Mouse (Mus musculus) urinary bladder, postnatal 25 days (tissue): ENCODE data around the gene Gtdc1.

ENCODE experiments used
- DNase-seq: peaks from one replicate; pipeline ENCODE4 v3.0.0; 2022; ENCODE audit warnings: low spot score

The Gtdc1 gene

DNA sequence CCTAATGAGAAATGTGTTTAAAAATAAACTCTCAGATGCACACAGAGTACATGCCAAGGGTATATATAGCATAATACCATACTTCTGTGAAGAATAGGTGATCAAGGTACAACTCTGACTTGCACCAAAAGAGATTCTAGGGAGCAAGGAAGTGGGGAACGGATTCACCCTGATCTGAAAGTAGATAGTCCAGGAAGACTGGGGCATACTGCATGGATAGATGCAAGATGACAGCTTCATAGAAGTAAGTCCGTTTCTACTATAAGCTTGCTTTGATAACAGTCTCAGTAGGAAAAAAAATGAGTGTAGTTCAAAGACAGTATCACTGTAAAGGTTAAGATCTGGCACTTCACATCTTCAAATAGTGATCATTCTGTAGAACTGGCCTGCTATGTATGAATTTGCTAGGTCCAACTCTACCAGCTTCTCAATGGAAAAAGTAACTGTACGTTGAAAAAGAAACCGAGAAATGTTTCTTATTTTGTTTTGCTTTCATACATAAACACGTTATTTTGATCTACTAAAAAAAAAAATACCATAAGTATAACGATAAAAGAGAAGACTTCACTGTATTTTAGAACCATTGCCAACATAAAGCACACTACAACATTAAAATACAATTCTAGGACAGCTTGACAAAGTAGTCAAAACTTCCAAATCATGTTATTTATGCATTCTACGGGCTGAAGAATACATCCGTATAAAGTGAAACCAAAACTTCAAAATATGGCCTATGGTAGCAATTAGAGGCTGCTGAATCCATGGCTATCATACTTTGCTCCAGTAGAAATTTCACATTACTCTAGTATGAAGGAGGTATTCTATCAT lies 4.2 kb downstream of the Gtdc1 start:
- DNase-seq = no peak

DNA sequence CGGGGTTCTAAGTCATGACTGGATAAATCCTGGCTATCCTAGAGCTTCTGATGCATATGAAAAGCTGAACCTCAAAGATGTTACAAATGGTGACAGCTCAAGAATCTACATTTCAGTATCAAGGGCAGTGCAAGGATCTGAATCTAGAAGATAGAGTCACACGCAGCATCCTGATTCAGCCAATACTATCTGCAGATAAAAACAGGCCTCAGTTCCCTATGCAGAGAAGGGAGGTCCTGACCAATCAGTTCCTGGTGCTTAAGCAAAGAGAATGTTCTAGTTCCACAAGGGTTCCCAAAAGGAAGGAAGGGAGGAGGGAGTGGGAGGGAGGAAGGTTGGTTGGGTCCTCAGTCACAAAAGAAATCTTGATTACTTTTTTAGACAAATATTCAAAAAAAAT lies 5.0 kb downstream of the Gtdc1 start:
- no peak for DNase-seq

DNA sequence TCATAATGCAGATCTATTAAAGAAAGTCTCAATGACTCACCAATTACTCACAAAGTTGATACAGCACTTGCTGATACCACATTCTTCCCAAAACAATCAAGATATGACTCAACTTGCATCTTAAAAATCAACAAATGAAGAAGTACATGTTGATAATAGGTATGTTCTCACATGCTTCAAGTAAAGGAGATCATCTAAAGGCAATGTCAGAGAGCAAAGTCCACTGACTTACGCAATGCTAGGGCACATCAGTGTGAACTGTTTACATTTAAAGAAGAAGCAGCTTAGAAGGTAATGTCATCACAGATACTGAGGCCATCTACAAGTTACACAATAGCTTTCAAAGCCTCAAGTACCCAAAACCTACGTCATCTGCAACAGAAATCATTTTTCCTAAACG lies 7.0 kb downstream of the Gtdc1 start:
- DNase-seq = no peak

DNA sequence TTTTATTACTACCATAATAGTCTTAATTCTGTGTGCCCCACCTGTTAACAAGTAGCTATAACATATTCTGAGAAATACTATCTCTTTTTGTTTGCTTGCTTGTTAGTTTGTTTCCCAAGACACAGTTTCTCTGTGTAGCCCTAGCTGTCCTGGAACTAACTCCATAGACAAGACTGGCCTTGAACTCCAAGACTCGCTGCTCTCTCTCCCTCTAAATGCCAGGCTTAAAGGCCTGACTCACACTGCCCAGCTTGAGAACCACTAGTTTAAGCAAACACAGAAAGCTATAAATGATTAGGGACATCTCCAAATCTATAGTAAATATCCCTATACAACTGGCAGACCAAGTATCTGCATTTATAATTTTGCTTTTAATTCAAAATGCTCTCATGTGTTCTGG lies 8.1 kb downstream of the Gtdc1 start:
- no peak for DNase-seq

DNA sequence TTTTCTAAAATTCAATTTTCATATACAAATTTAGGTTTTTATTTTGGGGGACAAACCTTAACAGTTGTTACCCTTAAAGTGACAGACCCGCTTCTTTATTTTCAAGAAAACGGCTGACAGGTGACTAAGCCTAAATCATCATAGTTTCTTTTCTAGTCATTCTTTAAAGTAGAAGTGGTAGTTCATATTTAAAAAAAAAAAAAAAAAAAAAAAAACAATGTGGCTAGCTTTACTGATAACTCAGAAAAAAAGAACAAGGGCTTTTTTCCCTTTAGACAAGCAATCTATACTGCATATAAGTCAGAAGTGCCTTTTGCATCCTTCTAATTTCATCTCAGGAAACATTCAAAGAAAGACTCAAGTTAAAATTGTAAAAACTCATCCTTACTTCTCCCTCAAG lies 8.7 kb downstream of the Gtdc1 start:
- no peak for DNase-seq

DNA sequence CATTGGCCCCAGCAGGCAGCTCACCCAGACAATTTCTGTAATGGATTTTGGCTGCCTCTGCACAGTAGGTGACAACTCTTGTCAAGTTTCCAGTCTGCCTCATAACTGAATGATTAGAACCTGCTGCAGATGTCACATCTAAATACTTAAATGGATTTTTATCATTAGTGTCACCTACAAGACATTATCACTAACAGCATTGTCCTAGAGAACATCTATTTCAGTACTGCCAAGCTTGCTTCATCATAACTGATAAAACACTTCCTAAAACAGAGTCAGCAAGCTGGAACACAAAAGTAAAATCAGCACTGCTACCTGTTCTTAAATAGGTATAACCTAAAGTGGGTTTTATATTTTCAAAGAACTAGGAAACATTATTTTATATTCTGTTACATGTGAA lies 11.2 kb downstream of the Gtdc1 start:
- DNase-seq = no peak

DNA sequence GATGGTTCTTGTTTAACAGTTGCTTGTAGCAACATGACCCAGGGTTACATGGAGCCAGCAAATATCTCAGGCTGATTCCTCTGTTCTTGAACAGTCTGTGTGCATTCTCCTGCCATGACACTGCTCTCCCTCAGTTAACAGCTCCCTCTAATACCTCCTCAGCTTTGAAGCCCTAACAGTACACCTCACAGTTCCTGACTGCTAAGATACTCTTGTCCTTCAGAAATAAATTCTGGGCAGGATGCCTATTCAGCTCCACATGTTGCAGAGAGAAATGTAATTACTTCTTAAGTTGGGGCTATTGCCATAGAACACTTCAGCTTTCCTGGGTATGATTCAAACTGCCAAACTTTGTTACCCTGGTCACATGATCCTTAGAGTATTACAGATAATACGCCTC lies 29.7 kb downstream of the Gtdc1 start:
- no peak for DNase-seq

DNA sequence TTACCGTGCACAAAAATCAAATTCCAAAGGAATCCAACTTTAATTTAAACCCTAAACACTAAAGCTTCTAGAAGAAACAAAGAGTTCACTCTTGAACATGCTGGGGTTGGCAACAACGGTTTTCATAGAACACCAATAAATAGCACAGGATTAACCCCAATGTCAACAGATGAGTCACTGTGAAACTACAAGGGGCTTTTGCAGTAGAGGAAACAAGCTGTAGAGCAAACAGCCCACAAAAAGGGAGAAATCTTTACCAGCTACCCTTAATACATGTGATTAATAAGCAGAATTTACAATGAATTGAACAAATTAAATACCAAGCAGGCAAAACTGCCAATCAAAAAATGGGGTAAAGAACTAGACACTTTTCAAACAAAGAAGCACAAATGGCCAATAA lies 53.7 kb downstream of the Gtdc1 start:
- DNase-seq = no peak

DNA sequence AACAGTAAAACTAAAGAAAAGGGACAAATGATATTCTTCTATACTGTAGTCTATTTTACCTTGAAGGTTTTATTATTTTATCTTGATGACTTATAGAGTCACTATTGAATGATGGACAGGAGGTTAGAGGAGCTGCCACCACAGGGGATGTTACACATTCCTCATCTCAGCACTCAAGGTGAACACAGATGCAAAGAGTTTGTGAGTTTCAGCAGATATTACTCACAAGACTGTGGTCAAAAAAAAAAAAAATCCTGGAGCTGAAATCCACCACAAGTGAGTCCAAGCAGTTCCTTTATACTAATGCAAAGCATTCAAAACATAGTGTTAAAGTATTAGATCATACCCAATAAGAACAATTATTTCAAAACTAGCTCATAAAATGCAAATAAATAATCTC lies 62.7 kb downstream of the Gtdc1 start:
- DNase-seq = no peak

DNA sequence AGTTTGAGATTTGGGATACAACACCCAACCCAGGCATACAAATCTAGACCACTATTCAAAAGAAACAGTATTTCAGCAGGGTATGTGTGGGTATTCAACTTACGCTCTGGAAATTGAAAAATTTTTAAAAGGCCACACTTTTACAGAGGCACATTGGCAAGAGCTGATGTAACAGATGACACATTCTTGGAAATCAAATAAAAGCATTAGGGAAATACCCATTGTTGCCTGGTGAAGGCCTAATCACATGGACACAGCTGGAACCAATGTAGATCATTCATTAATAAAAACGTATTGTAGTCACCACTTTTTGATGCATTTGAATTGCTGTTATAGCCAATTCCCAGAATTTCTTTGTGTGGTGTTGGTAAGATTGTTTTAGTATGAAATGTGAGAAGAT lies 73.0 kb downstream of the Gtdc1 start:
- no peak for DNase-seq

DNA sequence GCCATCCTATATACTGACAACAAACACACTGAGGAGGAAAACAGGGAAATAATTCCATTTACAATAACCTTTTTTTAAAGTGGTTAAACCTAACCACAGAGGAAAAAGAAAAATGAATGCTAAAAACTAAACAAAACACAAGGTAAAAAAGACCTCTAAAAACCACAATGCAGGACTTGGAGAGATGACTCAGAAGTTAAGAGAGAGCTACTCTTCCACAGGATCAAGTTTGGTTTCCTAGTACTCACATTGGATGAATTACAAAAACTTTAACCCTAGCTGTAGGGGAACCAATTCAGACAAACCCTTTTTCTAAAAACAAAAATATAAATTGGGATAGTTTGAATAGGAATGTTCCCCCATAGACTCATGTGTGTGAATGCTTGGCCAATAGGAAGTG lies 77.8 kb downstream of the Gtdc1 start:
- no peak for DNase-seq

DNA sequence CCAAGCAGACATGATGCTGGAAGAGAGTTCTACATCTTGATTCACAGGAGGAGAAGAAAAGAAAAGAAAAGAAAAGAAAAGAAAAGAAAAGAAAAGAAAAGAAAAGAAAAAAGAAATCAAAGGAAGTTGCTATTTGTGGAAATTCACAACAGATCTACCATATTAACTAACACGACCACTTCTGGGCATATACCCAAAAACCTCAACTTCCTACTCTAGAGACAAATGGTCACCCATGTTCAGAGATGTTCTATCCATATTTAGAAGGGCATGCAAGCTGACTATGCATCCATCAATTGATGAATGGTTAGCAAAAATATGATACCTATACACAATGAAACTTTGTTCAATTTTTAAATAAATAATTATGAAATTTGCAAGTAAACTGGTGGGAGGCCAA lies 79.3 kb downstream of the Gtdc1 start:
- DNase-seq = no peak

DNA sequence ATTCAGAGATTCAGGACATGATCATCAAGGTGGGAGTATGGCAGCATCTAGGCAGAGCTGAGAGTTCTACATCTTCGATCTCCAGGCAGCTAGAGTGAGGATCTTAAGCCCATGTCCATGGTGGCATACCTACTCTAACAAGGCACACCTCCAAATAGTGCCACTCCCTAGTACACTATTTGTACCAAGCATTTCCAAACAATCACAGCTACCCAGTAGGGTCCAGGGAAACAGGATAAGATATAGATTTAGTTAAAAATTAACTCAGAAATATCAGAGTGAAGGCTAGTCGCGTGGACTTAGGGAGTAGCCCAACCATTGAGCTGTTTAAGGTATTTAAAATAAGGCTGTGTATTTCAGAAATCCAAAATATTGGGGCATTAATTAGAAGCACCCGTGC lies 82.0 kb downstream of the Gtdc1 start:
- no peak for DNase-seq

DNA sequence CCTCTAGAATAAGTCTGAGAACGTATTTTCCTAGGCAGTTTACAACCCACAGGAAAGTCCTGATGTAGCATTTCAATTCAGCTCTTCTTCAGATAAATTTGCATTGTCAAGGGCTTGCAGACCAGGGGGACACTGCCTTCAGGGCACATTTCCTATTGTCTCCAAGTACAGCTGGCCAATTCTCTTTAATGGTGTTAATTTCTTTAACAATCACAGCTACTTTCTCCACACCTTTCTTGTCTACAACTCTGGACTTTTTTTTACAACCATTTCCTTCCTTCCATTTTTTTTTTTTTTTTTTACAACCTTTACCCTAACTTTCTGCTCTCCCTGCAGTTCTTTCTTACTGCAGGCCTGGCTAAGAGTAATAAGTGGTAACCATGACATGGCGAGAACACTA lies 97.7 kb downstream of the Gtdc1 start:
- no peak for DNase-seq

DNA sequence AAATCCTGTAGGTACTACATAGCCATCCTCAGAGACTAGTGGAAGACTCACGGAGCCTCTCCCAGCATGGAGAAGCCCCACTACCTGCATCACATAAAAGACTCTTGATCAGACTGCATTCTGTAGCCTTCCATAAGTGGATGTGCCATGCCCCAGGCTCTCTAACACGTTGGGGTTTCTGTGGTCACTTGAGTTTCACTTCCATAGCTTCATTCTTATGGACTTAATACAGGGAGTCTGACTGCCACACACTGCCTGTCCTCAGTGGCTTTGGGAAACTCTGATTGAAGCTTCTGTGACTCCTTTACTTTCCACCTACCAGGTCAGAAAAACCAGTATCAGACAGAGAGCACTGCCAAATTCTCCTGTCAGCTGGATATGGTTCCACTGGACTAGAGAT lies 98.1 kb downstream of the Gtdc1 start:
- DNase-seq = no peak

DNA sequence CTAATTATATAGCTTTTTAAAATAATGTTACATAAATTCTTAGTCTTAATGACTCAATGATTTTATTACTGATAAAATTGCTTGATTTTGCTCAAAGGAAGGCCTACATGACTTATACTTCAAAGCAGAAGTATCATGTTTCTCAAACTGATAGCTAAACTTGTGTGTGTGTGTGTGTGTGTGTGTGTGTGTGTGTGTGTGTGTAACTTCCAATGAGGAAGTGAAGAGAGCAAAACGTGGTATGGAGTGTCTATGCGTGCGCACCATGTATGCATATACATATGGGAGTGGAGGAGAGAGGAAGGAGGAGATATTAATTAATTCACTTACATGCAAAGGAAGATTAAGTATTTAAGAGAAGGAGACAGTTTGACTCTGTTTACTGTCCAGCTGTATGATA lies 100.8 kb downstream of the Gtdc1 start:
- DNase-seq = no peak

DNA sequence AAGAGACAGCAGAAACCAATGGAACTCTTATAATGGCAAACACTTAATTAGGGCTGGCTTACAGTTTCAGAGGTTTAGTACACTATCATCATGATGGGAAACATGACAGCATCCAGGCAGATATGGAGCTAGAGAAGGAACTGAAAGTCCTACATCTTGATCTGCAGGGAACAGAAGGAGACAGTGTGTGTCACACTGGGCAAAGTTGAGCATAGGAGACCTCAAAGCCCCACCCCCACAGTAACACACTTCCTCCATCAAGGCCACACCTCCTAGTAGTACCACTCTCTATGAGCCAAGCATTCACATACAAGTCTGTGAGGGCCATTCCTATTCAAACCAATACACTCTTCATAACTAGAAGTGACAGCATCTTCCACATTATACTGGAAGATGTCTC lies 109.7 kb downstream of the Gtdc1 start:
- DNase-seq = no peak

DNA sequence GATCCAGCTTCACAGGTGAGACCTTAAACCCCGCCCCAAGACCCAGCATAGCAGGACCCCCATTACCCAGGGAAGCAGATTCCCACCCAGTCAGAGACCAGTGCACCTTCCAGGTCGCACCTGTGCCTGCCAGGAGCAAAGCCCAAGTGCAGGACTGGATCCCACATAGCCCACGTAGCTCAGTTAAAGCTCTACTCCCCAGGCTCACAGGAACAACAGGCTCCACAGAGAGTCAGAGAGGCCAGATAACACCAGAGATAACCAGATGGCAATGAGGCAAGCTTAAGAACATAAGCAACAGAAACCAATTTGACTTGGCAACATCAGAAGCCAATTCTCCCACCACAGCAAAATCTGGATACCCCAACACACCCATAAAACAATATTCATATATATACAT lies 113.7 kb downstream of the Gtdc1 start:
- DNase-seq = no peak

DNA sequence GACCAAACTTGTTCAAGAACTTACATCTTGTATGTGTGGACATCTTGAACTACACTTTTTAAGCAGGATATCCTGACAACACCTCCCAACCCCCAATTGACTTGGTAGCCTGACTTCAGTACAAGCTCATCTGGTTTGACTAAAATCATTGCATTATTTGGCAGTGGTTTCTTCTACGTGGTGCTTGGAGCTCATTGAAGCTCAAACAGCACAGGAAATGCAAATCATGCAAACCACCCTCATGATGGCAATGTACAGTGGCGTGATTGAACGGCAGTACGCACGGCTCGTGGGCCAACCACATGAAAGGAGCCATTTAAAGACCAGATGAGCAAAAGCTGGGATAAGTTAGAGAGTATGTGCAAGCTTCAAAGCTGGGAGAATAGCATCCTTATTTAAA lies 123.0 kb downstream of the Gtdc1 start:
- DNase-seq = no peak

DNA sequence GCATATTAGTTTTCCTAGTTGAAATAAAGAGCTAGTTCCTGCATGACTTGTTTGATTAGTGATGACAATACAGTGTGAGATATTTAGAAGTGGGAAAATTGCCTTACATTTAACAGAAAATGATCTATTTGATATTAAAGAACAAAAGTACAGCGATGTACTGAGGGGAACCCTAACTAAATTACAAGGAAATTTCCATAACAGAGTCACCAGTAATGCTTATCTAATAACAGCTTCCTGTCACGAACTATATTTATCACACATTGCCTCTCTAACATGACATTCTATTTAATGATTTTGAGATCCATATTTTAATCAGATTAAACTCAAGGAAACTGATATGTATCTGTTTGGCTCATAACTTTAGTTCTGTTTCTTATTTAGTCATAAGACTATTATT lies 126.1 kb downstream of the Gtdc1 start:
- DNase-seq = no peak

DNA sequence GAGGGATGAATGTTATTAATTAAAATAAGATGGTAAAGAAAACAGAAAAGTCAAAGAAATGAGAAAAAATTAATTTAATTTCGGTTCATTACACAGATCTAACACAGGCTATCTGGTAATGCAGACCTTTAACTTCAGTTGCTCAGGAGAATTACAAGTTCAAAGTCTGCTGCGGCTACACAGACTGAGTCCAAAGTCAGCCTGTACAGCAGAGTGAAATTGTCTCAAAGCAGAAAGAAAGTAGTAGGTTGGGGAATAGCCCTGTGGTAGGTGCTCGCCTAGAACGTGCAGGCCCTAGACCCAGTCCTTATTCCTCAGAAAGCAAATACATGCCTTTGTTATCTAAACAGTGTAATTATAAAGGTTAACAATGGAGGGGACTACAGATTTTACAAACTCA lies 135.6 kb downstream of the Gtdc1 start:
- no peak for DNase-seq

DNA sequence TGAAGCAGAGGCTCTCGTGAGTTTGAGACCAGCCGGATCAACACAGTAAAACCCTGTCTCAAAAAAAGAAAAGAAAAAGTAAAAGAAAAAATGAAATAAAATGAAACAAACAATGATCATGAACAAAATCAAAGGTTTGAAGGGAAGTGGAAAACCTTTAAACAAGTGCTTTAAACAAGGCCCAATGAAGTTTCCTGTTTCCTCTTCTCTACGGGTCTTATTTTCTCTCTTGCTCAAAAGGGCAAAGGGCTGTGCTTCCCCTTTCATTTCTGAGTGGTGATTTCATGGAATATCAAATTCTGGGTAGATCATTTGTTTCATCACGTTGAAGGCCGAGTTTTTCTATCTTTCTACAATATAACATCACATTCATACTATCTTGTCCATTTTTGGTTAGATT lies 136.3 kb downstream of the Gtdc1 start:
- DNase-seq = no peak

DNA sequence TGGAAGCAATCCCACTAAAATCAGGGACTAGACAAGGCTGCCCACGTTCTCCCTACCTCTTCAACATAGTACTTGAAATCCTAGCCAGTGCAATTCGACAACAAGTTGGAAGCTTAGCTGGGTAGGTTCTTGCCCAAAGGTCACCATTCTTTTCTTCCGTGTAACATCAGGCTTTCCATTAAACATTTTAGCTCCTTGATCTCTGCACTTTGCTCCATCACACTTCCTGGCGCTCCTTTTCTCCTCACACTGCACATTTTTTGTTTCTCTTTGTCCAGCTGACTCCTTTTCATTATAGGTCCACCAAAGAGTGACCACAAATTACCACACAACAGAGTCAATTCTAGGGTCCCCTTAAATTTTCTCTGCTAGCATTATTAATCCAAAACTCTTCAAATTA lies 144.7 kb downstream of the Gtdc1 start:
- DNase-seq = no peak

DNA sequence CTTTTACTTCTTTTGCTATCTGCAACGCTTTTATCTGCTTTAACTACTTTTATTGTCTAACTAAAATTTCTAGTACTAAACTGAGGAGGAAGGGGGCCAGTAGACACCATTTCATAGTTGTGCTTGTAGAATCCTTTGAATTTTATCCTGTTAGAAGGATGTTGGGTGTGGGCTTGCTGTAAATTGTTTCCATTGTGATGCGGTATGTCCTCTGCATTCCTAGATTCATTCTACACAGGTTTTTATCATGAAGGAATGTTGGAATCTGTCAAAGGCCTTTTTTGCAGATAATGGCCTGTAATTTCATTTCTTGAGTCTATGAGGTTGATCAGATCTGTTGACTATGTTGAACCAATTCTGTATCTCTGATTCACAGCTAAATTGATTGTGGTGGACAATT lies 146.5 kb downstream of the Gtdc1 start:
- DNase-seq = no peak

DNA sequence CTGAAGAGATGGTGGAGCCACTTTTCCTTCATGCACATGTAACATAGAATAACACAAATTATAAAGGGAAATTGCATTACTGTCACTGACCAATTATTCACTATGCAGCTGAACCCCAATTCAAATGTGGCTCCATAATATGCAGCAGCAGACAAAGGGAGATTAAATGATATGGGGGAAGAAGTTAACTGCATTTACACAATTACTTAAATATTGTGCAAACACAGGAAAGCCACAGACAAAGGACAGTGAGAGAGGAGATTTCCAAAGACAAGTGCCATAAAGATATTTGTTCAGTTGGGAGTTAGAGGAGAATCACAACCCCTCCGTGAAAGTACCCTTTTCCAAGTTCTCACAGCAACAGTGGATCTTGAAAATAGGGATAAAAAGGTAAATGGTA lies 163.6 kb downstream of the Gtdc1 start:
- DNase-seq = no peak
